Mouse (Mus musculus) kidney, embryonic 14.5 days (tissue): ENCODE results near the gene Cln3. TPM values are rescaled to one million over a fixed set of nuclear protein-coding genes. Genes with fewer than 3 reads are reported as not detected.

ENCODE experiments used
- ATAC-seq: fragments of 200-750 bp; cut with Nextera tagmentation; 2 replicates; pipeline ENCODE4 v1.8.0; 2017; ENCODE audit warnings: moderate number of reproducible peaks, mild to moderate bottlenecking, moderate TSS enrichment, moderate library complexity; ENCODE audit not compliant: low FRiP score, low TSS enrichment
- H3K27ac ChIP-seq: fragments of 300-500 bp; sonication (generic); 2 replicates; pipeline ENCODE4 v1.5.1; 2014; ENCODE audit warnings: low read depth, mild to moderate bottlenecking, low read length, moderate library complexity, mixed read lengths
- H3K27me3 ChIP-seq: fragments of 300-500 bp; sonication (generic); 2 replicates; pipeline ENCODE4 v1.6.1; 2014; ENCODE audit warnings: mild to moderate bottlenecking, low read length; ENCODE audit not compliant: control insufficient read depth, insufficient read depth
- H3K36me3 ChIP-seq: fragments of 300-500 bp; sonication (generic); 2 replicates; pipeline ENCODE4 v1.6.1; 2014; ENCODE audit warnings: low read length, mixed read lengths; ENCODE audit not compliant: control insufficient read depth, insufficient read depth
- H3K4me1 ChIP-seq: fragments of 300-500 bp; sonication (generic); 2 replicates; pipeline ENCODE4 v1.6.1; 2014; ENCODE audit warnings: low read length, mixed read lengths; ENCODE audit not compliant: control insufficient read depth, insufficient read depth
- H3K4me2 ChIP-seq: fragments of 300-500 bp; sonication (generic); replicated peaks from 2 replicates; pipeline ENCODE4 v1.6.1; 2014; ENCODE audit warnings: low read depth, mild to moderate bottlenecking, low read length
- H3K4me3 ChIP-seq: fragments of 300-500 bp; sonication (generic); 2 replicates; pipeline ENCODE4 v1.5.1; 2014; ENCODE audit warnings: mild to moderate bottlenecking, low read length
- H3K9ac ChIP-seq: fragments of 300-500 bp; sonication (generic); 2 replicates; pipeline ENCODE4 v1.6.1; 2014; ENCODE audit warnings: low read depth, mild to moderate bottlenecking, low read length, moderate library complexity
- H3K9me3 ChIP-seq: fragments of 300-500 bp; sonication (generic); 2 replicates; pipeline ENCODE4 v1.6.1; 2016; ENCODE audit warnings: low read length; ENCODE audit not compliant: control insufficient read depth
- WGBS: fragments of 180-500 bp; shearing (Covaris S2); extraction: QIAGEN DNeasy Blood & Tissue Kit; methylation state at CpG from one replicate; pipeline ENCODE4 v1.1.7; 2014; 5-methylcytosine and 5-hydroxymethylcytosine counted together
- polyA plus RNA-seq: library from polyadenylated mRNA; unstranded; fragments of >200 nt; fragmentation: Nextera tagmentation; extraction: Ambion mirVana; gene quantifications from 2 replicates; pipeline ENCODE4 v1.2.1, GENCODE M21; 2014

The Cln3 gene
- polyA plus RNA-seq, 1 experiment from 2014 or later = 30.4 TPM

DNA sequence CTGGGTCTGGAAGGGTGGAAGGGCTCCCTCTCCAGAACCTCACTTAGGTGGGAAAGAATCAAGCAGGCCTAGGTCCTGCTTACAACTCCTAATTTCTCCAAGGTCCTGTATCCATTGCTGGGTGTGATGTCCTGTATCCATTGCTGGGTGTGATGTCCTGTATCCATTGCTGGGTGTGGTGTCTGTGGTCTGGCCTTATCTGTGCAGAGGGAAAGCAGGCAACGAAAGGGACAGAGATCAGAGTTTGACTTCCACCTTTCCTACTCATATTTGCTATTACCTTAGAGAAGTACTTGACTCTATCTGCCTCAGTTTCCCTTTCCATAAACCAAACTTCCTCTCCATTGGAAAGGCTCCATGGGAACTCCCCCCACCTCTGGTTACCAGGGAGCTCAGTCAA is 37.8 kb upstream of the Cln3 start:
- H3K4me3 ChIP-seq = no peak overlapping the region
- 0 out of 2 replicates have a peak, but pooled peaks cover 4% of the 10 kb centered on the region for H3K4me1 ChIP-seq
- WGBS = 85% methylated on average over 1 of the region's 1 CpGs
- H3K9me3 ChIP-seq = no peaks in the 10 kb centered on the region
- H3K27me3 ChIP-seq = no peaks in the 10 kb centered on the region
- no peak for ATAC-seq
- no peak overlapping the region for H3K27ac ChIP-seq
- H3K36me3 ChIP-seq = no peaks in the 10 kb centered on the region
- H3K9ac ChIP-seq = no peak overlapping the region
- H3K4me2 ChIP-seq = no peak overlapping the region

DNA sequence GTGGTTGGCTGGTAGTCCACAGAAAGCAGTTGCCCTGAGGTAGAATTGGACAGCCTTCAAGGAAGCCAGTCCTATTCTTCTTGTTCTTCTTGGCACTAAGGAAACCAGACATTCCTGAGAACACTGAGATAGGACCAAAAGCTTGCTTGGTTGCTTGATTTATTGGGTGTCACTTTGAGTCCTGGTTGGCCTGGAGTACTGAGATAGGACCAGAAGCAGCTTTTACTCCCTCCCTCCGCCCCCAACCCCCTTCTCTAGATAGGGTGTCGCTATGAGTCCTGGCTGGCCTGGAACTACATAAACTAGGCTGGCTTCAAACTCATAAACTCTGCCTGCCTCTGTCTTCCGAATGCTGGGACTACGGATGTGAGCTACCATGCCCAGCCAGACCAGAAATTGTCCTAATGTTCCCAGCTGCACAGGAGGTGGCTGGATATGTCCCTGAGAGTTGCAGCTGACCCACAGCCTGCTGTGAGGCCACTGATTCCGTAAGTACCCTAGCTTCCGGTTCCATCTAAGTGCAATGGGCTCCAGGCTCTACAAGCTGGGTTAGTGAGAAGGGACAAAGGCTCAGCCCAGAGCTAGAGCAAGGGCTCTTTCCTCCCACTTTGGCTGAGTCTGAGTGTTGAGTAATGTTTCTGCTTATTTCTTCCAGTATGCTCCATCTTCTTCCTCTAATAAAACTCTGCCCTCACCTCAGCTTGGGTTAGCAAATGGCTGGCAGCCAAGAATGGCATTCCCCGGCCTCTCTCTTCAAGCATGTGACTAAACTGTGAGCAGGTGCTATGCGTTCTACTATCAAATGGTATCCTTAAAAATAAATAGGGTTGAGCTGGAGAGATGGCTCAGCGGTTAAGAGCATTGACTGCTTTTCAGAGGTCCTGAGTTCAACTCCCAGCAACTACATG is 36.1 kb upstream of the Cln3 start:
- Histone ChIP-seq H3K4me1 (0 out of 2 replicates have a peak, but pooled peaks cover 4% of the 10 kb centered on the region), H3K27me3 (no peaks in the 10 kb centered on the region), H3K4me3 (no peak overlapping the region), H3K36me3 (no peaks in the 10 kb centered on the region), H3K4me2 (no peak overlapping the region), H3K9me3 (no peaks in the 10 kb centered on the region), H3K9ac (no peak overlapping the region), H3K27ac (no peak overlapping the region)
- no peak for ATAC-seq
- 78% methylated on average over 9 of the region's 9 CpGs for WGBS

DNA sequence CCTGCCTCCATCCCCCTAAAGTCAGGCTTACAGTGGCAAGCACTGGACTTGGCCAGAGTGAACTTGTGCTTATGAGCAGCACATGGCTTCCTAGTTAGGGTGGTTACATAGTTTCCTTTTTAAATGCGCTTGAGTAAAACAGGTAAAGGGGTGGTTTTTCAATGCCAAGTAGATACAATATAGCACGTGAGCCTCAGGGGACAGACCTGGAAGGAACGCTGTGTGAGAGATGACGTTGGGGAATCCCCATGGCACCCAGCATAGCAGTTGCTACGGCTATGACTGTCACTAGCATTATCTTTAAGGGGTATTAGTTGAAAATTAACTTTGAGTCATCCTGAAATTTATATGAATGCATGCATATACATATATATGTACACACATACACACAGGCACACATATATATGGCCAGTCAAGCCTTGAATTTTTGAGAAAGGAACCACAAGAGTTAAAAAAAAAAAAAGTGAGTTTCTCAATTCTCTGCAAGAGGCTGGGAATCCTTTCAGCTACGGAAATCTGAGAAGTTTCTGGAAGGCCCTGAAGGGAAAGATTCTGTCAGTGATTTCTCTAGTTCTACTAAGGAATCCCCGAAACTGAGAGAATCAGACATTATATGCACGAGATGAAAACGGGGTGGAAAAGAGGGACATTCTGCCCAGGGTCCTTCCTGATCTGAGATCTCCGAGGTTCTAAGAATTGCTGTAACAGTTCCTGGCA is 34.1 kb upstream of the Cln3 start:
- Histone ChIP-seq H3K4me1 (no peaks in the 10 kb centered on the region), H3K4me2 (no peak overlapping the region), H3K9ac (no peak overlapping the region), H3K27me3 (no peaks in the 10 kb centered on the region), H3K27ac (no peak overlapping the region), H3K4me3 (no peak overlapping the region), H3K9me3 (no peaks in the 10 kb centered on the region), H3K36me3 (no peaks in the 10 kb centered on the region)
- ATAC-seq = no peak
- WGBS = 82% methylated on average over 10 of the region's 10 CpGs

DNA sequence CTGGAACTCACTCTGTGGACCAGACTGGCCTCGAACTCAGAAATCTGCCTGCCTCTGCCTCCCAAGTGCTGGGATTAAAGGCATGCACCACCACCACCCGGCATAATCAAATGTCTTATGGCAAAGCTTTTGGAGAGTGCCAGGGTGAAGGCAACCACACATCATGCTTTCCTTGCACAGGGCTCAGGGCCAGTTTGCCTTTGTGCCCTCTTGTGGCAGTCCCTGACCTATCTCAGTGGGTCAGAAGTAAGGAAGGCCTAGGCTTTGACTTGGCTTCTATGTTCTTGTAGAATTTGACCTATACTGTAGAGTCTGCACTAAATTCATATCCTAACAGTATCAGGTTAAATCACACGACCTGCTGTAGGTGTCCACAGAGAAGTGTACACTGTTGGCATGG is 31.1 kb upstream of the Cln3 start:
- Histone ChIP-seq H3K9me3 (no peaks in the 10 kb centered on the region), H3K4me2 (no peak overlapping the region), H3K4me3 (no peak overlapping the region), H3K27me3 (no peaks in the 10 kb centered on the region), H3K9ac (no peak overlapping the region), H3K36me3 (no peaks in the 10 kb centered on the region), H3K27ac (no peak overlapping the region), H3K4me1 (no peaks in the 10 kb centered on the region)
- WGBS = 75% methylated on average over 3 of the region's 3 CpGs
- ATAC-seq = no peak

DNA sequence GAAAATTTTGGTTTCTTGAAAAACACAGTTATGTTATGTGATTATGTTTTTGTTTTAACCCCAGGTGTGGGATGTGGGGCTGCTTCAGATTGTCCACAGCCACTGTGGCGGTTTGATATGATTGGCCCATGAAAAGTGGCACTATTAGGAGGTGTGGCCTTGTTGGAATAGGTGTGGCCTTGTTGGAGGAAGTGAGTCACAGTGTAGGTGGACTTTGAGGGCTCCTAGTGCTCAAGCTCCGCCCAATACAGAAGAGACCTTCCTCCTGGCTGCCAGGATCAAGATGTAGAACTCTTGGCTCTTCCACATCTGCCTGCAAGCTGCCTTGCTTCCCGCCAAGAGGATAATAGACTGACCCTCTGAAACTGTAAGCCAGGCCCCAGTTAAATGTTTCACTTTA is 27.1 kb upstream of the Cln3 start:
- ATAC-seq = no peak

DNA sequence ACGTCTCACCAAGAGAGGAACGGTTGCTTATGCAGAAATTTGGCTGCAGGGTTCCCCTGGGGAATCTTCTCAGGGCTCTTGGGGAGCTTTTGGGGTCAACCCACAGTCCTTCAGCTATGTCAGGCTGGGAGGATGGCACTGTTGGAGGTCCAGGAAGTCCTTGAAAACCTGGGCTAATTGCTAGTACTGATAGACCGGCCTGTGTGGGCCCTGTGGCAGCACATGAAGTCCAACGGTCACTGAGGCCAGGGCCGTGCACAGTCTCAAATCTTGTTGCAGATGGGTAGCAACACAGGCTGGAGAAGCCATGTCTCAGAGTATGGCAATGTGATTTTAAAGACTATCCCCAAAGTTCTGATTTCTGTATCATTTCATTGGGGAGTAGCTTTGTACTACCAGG is 22.2 kb upstream of the Cln3 start:
- WGBS = 88% methylated on average over 5 of the region's 5 CpGs
- Histone ChIP-seq H3K9ac (no peak overlapping the region), H3K4me2 (no peak overlapping the region), H3K4me3 (no peak overlapping the region), H3K27ac (no peak overlapping the region), H3K27me3 (no peaks in the 10 kb centered on the region), H3K4me1 (no peaks in the 10 kb centered on the region), H3K36me3 (no peaks in the 10 kb centered on the region), H3K9me3 (no peaks in the 10 kb centered on the region)
- no peak for ATAC-seq

More for the DNA sequence above, 27.1 kb upstream of the Cln3 start:
- Histone ChIP-seq H3K4me3 (no peak overlapping the region), H3K27ac (no peak overlapping the region), H3K36me3 (no peaks in the 10 kb centered on the region), H3K27me3 (no peaks in the 10 kb centered on the region), H3K9me3 (no peaks in the 10 kb centered on the region), H3K4me1 (no peaks in the 10 kb centered on the region), H3K4me2 (no peak overlapping the region), H3K9ac (no peak overlapping the region)
- 80% methylated on average over 3 of the region's 3 CpGs for WGBS

DNA sequence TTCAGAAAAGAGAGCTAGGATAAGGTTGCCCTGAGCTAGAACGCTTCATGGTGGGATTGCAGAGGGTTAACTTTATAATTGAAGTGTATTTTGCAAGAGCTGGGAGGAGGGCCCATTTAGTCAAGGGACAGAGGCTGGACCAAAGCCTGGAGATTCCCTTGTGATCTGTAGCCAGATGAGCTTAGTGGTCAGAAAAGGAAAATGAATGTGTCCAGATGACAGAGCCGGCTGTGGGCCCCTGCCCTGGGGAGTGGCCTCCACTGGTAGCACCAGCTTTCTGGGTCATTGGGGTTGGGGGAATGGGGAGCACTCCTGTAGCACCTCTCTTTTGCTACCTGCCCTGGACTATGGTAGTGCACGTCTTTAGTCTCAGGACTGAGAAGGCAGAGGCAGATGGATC is 21.4 kb upstream of the Cln3 start:
- Histone ChIP-seq H3K27me3 (no peaks in the 10 kb centered on the region), H3K9me3 (no peaks in the 10 kb centered on the region), H3K36me3 (no peaks in the 10 kb centered on the region), H3K4me1 (no peaks in the 10 kb centered on the region), H3K9ac (no peak overlapping the region), H3K27ac (no peak overlapping the region), H3K4me2 (no peak overlapping the region), H3K4me3 (no peak overlapping the region)
- WGBS = 66% methylated on average over 3 of the region's 3 CpGs
- no peak for ATAC-seq

DNA sequence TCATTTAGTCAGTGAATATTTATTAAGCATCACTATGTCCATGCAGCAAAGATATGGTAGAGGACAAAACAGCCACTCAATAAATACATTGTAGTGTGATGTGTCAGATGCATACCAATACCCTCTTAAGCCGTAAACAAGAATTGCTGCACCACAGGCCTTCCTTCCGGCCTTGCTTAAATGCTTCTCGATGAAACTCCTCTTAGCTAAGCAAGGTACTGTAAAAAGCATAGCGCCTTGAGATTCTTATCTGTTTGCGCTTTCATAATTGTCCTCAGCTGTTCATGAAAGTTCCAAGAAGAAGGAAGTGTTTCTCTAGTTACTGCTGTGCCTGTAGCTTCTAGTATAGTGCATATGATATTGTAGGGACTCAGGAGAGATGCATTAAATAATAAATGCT is 21.0 kb upstream of the Cln3 start:
- no peak overlapping the region for H3K4me3 ChIP-seq
- no peaks in the 10 kb centered on the region for H3K36me3 ChIP-seq
- H3K9me3 ChIP-seq = no peaks in the 10 kb centered on the region
- no peak overlapping the region for H3K27ac ChIP-seq
- H3K4me2 ChIP-seq = no peak overlapping the region
- no peaks in the 10 kb centered on the region for H3K27me3 ChIP-seq
- 68% methylated on average over 5 of the region's 5 CpGs for WGBS
- H3K4me1 ChIP-seq = no peaks in the 10 kb centered on the region
- ATAC-seq = no peak
- H3K9ac ChIP-seq = no peak overlapping the region

DNA sequence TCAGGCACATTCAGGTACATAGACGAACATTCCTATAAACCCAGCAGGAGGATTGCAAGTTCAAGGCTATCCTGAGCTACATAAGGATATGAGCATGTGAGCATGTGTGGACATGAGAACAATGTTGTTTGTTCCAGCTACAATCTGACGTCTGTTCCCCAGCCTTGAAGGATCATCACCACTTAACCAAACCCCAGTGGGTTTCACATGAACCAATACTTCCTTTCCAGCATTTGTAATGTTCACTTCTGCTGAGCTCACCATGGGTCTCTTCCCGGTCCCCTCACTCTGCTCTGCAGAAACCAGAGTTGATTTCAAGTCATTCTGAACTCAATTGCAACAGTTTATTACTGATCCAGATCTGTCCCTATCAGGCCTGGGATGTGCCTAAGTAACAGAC is 17.0 kb upstream of the Cln3 start:
- no peaks in the 10 kb centered on the region for H3K9me3 ChIP-seq
- WGBS = 80% methylated on average over 3 of the region's 3 CpGs
- no peak overlapping the region for H3K4me2 ChIP-seq
- H3K4me3 ChIP-seq = no peak overlapping the region
- H3K27ac ChIP-seq = no peak overlapping the region
- no peaks in the 10 kb centered on the region for H3K4me1 ChIP-seq
- no peak for ATAC-seq
- H3K27me3 ChIP-seq = no peaks in the 10 kb centered on the region
- H3K36me3 ChIP-seq = no peaks in the 10 kb centered on the region
- no peak overlapping the region for H3K9ac ChIP-seq
